8 mouse cellular contexts compared by ENCODE assay signal in genomic region chr11:86571047-86571855, GRCm38 (mm10). TPM values are rescaled to one million over a fixed set of nuclear protein-coding genes. Genes with fewer than 3 reads are reported as not detected.
DNase-seq lines count a peak whose midpoint lies in the region; ATAC-seq and TF ChIP-seq lines count a peak whose summit lies in the region.

No protein-coding gene starts in this region.

- H3K27ac ChIP-seq in heart, embryonic 10.5 days: peak overlapping the region; percentile 73
- H3K27ac ChIP-seq in lung, postnatal 0 days (ENCODE audit: low read length): peak overlapping the region; percentile 68
- H3K27ac ChIP-seq in intestine, embryonic 16.5 days (ENCODE audit: low read length): peak overlapping the region; percentile 73
- peak overlapping the region; percentile 75 for H3K27ac ChIP-seq in stomach, embryonic 15.5 days

- ATAC-seq in lung, postnatal 0 days: peak; percentile 76
- ATAC-seq in intestine, embryonic 16.5 days: peak; percentile 62
- 0 out of 2 replicates have a peak, but pooled peaks have one; percentile 33 for ATAC-seq in stomach, embryonic 15.5 days (ENCODE audit: insufficient read depth, low FRiP score, low read depth)

- no peak overlapping the region for H3K4me2 ChIP-seq in lung, postnatal 0 days (replicated peaks; ENCODE audit: low read depth, low read length)
- no peak overlapping the region for H3K4me2 ChIP-seq in intestine, embryonic 16.5 days (ENCODE audit: low read depth, low read length)
- peak overlapping the region; percentile 16; the same call in 1 of the 2 replicates for H3K4me2 ChIP-seq in stomach, embryonic 15.5 days

- no peak for DNase-seq in heart, embryonic 10.5 days (ENCODE audit: low spot score)
- no peak for DNase-seq in heart, adult 11 months
- peak; percentile 92 for DNase-seq in lung, postnatal 0 days (ENCODE audit: low spot score)
- no peak for DNase-seq in lung, postnatal 25 days (ENCODE audit: low spot score)
- DNase-seq in thymus, postnatal 0 days (ENCODE audit: low spot score): no peak
- no peak for DNase-seq in left cerebral cortex, postnatal 14 days (ENCODE audit: low spot score in 2 of 2)

- no peak; the same call in none of the 2 replicates for TF ChIP-seq EP300 in lung, postnatal 0 days (IDR thresholded peaks at IDR 0.05)

- H3K27me3 ChIP-seq in heart, embryonic 10.5 days (ENCODE audit: insufficient read depth, poor library complexity, severe bottlenecking): no peaks in the 10 kb centered on the region
- H3K27me3 ChIP-seq in lung, postnatal 0 days (replicated peaks; ENCODE audit: insufficient read depth, low read length): no peaks in the 10 kb centered on the region
- H3K27me3 ChIP-seq in intestine, embryonic 16.5 days (replicated peaks; ENCODE audit: control insufficient read depth, insufficient read depth, low read length): no peaks in the 10 kb centered on the region
- no peaks in the 10 kb centered on the region for H3K27me3 ChIP-seq in stomach, embryonic 15.5 days (replicated peaks)

- no peaks in the 10 kb centered on the region for H3K9me3 ChIP-seq in heart, embryonic 10.5 days
- no peaks in the 10 kb centered on the region for H3K9me3 ChIP-seq in lung, postnatal 0 days (ENCODE audit: low read length)
- H3K9me3 ChIP-seq in intestine, embryonic 16.5 days (ENCODE audit: control insufficient read depth, low read length): no peaks in the 10 kb centered on the region
- H3K9me3 ChIP-seq in stomach, embryonic 15.5 days: no peaks in the 10 kb centered on the region

- H3K4me3 ChIP-seq in heart, embryonic 10.5 days: peak overlapping the region; percentile 32; the same call in 1 of the 2 replicates
- H3K4me3 ChIP-seq in lung, postnatal 0 days (ENCODE audit: low read depth, low read length): no peak overlapping the region
- no peak overlapping the region for H3K4me3 ChIP-seq in intestine, embryonic 16.5 days (ENCODE audit: low read length)
- H3K4me3 ChIP-seq in stomach, embryonic 15.5 days (replicated peaks): no peak overlapping the region

- no peak overlapping the region for H3K9ac ChIP-seq in lung, postnatal 0 days (replicated peaks; ENCODE audit: low read depth)
- H3K9ac ChIP-seq in intestine, embryonic 16.5 days (ENCODE audit: low read depth, low read length): no peak overlapping the region
- no peak overlapping the region for H3K9ac ChIP-seq in stomach, embryonic 15.5 days

- WGBS in heart, embryonic 10.5 days: 44% methylated on average over 15 of the region's 15 CpGs
- WGBS in lung, postnatal 0 days: 24% methylated on average over 15 of the region's 15 CpGs
- 36% methylated on average over 15 of the region's 15 CpGs for WGBS in intestine, embryonic 16.5 days
- WGBS in stomach, embryonic 15.5 days: 37% methylated on average over 15 of the region's 15 CpGs

- peak; percentile 21; the same call in 1 of the 2 replicates for TF ChIP-seq CTCF in lung, postnatal 0 days (IDR thresholded peaks at IDR 0.05)

- intact Hi-C loops in left cerebral cortex, postnatal 14 days (cut with DNase I): no loop called here

- H3K36me3 ChIP-seq in heart, embryonic 10.5 days: 0 out of 2 replicates have a peak, but pooled peaks cover 5% of the 10 kb centered on the region
- H3K36me3 ChIP-seq in lung, postnatal 0 days (ENCODE audit: insufficient read depth, low read length): no peaks in the 10 kb centered on the region
- no peaks in the 10 kb centered on the region for H3K36me3 ChIP-seq in intestine, embryonic 16.5 days (ENCODE audit: control insufficient read depth, insufficient read depth, low read length)
- no peaks in the 10 kb centered on the region for H3K36me3 ChIP-seq in stomach, embryonic 15.5 days

- peaks cover 27% of the 10 kb centered on the region for H3K4me1 ChIP-seq in heart, embryonic 10.5 days
- peaks cover 11% of the 10 kb centered on the region; the same call in 1 of the 2 replicates for H3K4me1 ChIP-seq in lung, postnatal 0 days (ENCODE audit: insufficient read depth, low read depth, low read length)
- H3K4me1 ChIP-seq in intestine, embryonic 16.5 days (ENCODE audit: control insufficient read depth, insufficient read depth, low read length): peaks cover 25% of the 10 kb centered on the region
- peaks cover 11% of the 10 kb centered on the region for H3K4me1 ChIP-seq in stomach, embryonic 15.5 days

RNA-seq across cellular contexts. Expression of gene Tubd1, which starts 26.5 kb away (rescaled TPM):
- 11.8 and 12.8 TPM in 2 replicates for polyA plus RNA-seq in heart, embryonic 10.5 days (2016; fragmentation: Nextera tagmentation; extraction: Ambion mirVana)
- 7.3 and 7.5 TPM in 2 replicates for polyA plus RNA-seq in lung, postnatal 0 days (2015; fragmentation: Nextera tagmentation; extraction: Ambion mirVana)
- polyA plus RNA-seq in intestine, embryonic 16.5 days (2015; fragmentation: Nextera tagmentation; extraction: Ambion mirVana): 9.3 and 11.4 TPM in 2 replicates
- 11.9 and 12.9 TPM in 2 replicates for polyA plus RNA-seq in stomach, embryonic 15.5 days (2015; fragmentation: Nextera tagmentation; extraction: Ambion mirVana)
- 16.1 and 17.2 TPM in 2 replicates for polyA plus RNA-seq in thymus, postnatal 0 days (2015; fragmentation: Nextera tagmentation; extraction: Ambion mirVana)
- 1 to 10 TPM; 6.7 to 7.2 TPM for total RNA-seq in left cerebral cortex, postnatal 14 days (2021)

RNA-seq across cellular contexts. Expression of gene Rps6kb1, which starts 26.6 kb away (rescaled TPM):
- 54.3 and 60.4 TPM in 2 replicates for polyA plus RNA-seq in heart, embryonic 10.5 days (2016; fragmentation: Nextera tagmentation; extraction: Ambion mirVana)
- polyA plus RNA-seq in lung, postnatal 0 days (2015; fragmentation: Nextera tagmentation; extraction: Ambion mirVana): 35.5 and 35.6 TPM in 2 replicates
- 45.2 and 56.8 TPM in 2 replicates for polyA plus RNA-seq in intestine, embryonic 16.5 days (2015; fragmentation: Nextera tagmentation; extraction: Ambion mirVana)
- polyA plus RNA-seq in stomach, embryonic 15.5 days (2015; fragmentation: Nextera tagmentation; extraction: Ambion mirVana): 53.7 and 62.2 TPM in 2 replicates
- polyA plus RNA-seq in thymus, postnatal 0 days (2015; fragmentation: Nextera tagmentation; extraction: Ambion mirVana): 73.8 and 89.6 TPM in 2 replicates
- 10 to 100 TPM; 38.5 to 38.7 TPM for total RNA-seq in left cerebral cortex, postnatal 14 days (2021)
